Mouse (Mus musculus) frontal cortex, postnatal 10 days (tissue): ENCODE measurements around the gene Tnip2.

Experiments
- DNase-seq, 2 experiments: peaks; one replicate each; pipeline ENCODE4 v3.0.0; 2022; ENCODE audit warnings: low spot score in 2 of 2, mixed read lengths in 1 of 2

Tnip2 gene

DNA sequence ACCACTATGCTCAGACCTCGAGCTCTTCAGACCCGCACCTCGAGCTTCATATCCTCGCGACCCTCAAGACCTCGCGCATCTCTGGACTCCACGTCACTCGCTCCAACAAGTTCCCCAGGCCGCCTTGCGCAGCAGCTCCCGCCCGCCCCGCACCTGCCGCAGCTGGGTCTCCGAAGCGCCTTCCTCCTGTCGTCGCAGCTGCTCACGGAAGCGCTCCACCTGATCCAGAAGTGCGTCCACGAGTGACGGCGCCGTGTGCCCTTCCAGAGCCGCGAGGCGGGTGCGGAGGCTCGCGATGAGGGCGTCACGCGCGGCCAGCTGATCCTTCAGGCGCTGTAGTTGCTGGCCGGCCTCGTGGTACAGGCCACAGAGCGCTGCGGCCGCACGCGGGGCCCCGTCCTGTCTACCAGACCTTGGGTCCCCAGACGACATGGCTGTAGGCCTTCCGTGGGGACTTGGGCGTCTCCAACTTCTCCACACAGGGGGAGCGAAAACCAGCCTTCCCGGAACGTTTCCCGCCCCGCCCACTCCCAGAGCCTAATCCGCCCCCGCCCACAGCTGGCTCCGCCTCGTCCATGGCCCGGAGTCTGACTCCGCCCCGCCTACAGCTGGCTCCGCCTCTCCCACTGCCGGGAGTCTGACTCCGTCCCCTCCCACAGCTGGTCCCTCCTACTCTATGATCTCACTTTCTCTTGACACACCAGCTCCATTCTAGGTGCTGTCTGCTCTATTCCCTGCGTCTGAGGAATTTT, at the start of gene Tnip2:
Gene Tnip2 (minus strand): TSS at position 526 of the 752 bp plus-strand sequence.
- peak; percentile 88 to 90 for DNase-seq

DNA sequence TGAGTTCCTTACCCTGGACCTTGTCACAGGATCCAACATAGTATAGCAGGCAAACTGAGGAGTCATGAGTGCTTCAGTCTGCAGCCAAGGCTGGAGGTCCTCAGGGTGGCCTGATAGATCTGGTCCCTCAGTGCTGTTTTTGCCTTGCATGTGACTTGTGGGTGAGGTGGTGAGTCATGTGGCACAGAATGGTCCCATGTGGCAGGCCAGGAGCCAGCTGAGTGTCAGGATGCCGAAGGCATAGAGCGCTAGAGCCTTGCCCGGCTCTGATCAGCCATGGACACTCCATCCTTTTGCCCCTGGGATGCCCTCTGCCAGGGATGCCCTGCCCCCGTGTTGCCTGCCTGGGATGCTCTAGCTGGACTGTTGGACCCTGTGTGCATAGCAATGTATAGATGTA, 38.0 kb upstream of the Tnip2 start:
- DNase-seq: no peak

DNA sequence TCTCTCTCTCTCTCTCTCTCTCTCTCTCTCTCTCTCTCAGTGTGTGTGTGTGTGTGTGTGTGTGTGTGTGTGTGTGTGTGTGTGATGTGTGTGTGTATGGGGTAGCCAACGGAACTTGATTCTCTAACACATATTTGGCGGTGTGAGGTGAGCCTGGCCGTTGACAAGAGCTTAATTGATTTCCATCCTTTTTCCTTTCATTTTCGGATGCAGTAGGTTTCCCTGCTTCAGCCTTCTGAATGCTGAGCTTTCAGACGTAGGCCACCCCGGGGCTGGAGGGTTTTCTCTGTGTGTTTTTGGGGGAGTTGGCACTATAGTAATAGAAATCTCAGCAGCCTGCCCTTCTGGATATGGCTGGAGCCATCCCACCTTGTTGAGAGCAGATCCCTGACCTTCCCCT, 36.5 kb upstream of the Tnip2 start:
- no peak for DNase-seq

DNA sequence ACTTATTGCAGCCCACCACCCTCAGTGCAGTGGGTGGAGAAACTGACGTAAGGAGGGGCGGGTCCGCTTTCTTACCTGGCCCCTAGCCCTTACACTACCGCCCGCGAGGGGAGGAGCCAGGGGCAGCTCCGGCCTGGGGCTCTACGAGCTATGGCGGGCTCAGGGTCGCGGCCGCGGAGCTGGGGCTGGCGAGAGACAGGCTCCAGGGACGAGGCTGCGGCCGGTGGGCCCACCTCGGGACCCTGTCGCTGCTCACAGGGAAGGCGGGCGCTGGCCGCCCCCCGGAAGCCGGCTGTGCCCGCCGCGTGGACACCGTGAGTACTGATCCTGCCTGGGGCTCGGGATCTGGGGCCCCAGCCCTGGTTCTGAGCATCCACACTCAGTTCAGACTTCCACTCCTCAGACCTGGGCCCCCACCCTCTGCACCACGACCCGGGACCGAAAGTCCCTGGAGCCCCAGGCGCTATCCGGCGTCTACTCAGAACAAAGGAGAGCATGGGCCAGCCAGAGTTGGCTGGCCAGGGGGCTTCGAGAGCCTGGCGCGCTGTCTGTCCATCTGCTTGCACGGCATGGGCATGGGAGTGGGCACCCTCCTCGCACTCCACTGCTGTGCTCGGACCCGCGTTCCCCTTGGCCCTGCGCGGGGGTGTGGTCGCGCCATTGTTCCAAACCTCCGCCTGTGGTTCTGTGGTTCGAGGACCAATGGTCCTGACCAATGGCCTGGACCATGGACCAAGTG, 35.9 kb upstream of the Tnip2 start:
- DNase-seq: peak in 1 of 2 experiments; percentile 30

DNA sequence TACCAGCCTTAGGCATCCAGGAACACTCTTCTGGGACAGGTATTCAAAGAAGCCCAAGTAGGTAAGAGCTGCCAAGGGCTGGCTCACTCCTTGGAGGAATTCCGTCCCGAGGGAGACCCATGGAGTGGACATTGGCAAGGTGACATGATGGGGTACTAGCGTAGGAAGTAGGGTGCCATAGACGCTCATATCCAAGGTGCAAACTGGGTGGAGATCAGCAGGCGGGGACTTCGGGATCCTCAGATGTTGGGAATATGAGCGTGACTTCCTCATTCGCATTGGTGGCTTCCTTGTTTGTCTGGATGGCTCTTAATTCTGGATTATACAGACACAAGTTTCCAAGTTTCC, 35.3 kb upstream of the Tnip2 start:
- DNase-seq: no peak

DNA sequence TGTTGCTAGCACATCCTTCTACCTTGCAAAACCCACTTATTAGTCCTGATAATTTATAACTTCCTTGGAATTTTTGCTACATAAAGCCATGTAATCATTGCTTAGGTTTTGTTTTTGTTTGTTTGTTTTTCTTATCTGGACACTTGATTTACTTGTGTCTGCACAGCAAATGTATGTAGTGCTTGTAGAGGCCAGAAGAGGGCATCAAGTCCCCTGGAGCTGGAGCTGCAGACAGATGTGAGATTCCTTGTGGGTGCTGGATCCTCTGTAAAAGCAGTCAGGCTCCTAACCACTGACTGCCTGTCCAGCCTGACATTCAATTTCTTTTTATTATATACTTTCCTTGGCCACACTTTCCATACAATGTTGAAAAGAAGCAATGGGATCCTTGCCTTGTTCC, 33.6 kb upstream of the Tnip2 start:
- DNase-seq: no peak

DNA sequence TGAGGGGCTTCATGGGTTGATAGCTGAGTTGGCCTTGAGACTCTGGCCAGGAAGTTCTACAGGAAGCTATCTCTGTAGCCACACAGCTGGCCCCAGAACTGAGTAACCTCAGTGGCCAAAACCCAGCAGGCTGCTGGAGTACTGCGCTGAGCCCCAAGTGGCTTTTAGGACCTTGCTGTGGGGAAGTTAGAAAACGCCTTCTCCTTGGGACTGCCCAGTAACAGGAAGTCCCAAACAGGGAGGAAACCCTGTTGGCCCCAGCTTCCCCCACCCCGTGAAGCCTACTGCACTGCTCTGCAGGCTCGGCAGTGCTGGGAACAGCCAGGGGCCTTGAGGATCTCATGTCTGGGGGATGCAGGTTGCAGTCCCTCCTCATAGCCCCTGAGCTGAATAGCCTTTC, 29.3 kb upstream of the Tnip2 start:
- DNase-seq: no peak

DNA sequence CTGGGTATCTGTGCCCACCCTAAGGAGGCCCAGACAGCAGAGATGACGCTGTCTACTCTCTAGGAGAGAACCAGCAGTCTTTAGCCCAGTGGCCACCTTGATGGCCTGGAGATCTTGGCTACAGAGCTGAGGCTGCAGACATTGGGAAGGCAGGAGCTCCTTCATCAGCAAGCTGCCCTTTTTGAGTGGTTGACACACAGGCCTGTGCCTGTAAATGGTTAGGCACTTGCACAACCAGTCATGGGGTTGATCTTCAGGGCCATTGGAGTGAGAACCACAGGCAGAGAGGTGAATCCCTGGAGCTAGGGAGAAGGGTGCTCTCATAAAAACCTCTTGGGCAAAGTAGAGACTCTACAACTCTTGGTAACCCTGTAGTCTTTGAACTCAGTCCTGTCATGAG, 28.4 kb upstream of the Tnip2 start:
- no peak for DNase-seq

DNA sequence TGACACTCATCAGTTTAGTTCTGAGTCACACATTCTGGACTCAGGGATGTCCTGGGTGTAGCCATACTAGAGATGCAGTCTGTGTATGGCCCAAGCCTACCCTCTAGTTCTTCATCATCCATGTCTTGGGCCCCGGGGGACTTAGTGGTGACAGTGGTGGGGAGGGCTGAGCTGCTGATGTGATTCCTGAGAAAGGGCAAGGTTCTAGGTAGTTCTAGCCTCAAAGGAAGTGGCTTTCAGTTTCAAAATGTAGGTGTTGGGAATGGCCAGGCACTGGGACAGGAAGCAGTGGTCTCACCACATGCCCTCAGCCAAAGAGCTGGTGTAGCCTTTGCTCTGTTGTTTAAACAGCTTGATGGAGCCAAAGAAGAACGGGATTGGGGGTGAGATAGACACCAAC, 25.3 kb upstream of the Tnip2 start:
- no peak for DNase-seq

DNA sequence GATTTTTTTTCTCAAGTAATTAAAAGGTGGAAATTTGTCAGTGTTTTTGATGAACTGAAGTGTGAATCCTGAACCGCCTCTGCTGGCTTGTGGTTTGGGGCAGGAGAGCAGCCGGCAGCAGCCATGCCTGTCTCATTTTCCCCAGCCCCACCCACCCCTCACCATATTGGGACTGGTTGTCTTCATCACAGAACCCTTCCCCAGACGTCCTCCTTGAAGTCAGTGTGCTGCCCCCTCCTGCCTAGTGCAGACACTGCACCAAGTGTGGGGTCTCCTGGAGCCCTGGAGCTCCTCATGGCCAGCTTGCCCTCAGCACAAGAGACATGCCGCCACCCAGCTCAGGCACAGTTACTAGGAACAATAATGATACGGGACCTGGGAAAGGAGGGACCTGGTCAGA, 24.7 kb upstream of the Tnip2 start:
- DNase-seq: no peak

DNA sequence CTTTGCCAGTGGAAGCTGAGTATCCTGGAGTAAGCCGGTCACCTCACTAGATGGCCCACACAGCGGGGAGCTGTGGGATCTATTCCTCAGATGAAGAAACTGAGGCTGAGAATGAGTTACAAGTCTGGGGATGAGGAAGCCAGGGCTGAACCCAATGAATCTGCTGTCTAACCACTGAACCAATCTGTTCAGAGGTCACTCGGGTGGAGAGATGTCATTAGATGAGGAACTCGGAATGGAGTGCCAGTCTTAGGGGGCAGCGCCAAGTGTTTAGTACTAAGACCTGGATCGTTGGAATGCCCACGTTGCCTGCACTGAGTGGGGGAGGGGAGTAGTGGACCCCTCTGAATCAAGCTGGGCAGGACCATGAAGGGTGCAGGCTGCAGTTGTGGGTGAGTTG, 24.3 kb upstream of the Tnip2 start:
- no peak for DNase-seq

DNA sequence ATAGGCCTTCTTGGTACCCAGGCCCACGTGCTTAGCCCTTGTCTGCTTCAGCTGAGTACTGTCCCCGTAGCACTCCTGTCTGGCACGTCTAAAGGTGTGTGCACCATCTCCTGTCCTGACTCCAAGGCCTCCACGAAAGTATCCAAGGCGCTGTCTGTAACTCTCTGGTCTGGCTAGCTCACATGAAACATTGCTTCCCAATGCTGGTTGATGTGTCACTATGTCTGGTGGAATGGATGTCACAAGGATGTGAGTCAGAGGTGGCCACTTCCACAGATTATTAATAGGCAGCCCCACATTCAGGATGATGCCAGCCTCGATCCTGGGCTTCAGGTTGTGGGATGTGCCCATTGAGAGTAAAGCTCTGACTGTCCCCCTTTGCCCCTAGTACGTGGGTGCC, 22.0 kb upstream of the Tnip2 start:
- DNase-seq: no peak

DNA sequence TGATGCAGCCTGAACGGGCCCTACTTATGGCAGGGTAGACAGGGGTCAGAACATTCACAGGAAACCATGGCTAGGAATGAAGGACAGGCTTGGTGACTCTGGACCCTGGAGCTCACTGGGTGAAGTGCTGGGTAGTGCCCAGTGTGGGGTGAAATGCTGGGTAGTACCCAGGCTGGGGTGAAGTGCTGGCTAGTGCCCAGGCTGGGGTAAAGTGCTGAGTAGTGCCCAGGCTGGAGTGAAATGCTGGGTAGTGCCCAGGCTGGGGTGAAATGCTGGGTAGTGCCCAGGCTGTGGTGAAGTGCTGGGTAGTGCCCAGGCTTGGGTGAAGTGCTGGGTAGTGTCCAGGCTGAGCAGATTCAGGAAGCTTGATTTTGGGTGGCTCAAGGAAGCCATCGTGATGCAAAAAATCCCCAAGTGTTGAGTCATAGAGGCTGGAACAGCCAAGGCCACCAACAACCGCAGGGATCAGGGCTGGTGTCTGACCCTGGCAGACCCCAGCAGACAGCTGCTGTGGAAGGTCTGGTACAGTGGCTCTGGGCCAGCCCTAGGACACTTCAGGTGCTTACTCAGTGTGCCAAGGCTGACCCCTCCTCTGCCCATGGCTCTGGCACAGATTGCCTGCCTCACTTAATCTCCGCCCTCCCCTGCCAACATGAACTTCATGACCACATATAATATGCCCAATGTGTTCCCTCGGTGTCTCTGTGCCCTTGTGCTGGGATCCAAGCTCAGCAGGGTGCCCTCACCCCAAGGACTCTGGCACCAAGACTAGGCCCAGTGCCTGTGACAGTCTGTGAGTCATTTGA, 21.2 kb upstream of the Tnip2 start:
- DNase-seq: no peak

DNA sequence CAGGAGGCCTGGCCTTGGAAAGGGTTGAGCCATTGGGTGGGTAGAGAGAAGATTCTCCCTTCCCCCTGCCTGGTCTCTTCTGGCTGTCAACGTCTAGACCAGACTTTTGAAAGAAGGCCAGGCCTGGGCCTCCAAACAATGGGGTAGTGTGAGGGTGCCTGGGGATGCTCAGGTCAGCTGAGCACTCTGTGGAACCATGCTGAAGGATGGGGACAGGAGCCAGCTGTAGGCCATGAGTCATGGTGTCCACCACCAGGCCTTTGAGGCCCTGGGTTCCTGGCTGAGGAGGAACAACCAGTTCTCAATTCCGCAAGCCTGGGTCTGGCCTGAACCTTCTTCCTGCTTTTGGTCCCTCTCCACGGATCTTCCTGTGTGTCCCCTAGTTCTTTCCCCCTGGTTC, 20.0 kb upstream of the Tnip2 start:
- no peak for DNase-seq

DNA sequence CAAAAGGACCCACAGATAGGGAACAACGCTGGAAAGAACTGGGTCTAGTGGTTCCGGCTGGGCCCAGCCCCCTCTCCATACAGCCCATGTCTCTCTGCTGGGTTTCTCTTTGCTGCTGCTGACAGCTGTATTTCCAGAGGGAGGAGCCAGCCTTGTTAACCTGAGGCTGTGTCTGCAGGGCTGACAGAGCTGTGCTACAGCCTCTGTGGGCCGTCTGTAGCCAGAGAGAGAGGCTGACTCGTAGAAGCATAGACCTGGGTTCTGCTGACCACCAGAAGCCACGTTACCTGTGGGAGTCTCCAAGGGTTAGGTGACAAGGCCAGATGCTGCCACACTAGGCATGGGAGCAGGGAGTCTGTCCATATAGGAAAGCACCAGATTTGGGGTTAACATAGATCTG, 19.3 kb upstream of the Tnip2 start:
- no peak for DNase-seq

DNA sequence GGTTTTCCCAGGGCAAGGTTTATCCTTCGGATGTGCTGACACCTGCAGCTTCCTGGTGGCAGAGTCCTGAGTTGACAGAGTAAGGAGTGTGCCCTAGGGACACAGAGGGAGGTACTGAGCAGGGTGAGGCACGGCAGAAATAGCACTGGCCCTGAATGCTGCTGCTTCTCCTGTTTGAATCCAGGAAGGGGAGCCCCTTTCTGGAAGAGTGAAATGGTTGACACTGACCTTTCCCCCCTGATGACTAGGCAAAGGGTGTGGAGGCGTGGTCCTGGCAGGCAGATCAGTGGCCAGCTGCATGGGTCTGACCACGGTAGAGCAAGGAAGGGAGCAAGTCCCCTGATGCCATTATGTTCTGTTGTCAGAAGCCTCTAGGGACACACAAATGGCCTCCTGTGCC, 16.9 kb upstream of the Tnip2 start:
- DNase-seq: no peak

DNA sequence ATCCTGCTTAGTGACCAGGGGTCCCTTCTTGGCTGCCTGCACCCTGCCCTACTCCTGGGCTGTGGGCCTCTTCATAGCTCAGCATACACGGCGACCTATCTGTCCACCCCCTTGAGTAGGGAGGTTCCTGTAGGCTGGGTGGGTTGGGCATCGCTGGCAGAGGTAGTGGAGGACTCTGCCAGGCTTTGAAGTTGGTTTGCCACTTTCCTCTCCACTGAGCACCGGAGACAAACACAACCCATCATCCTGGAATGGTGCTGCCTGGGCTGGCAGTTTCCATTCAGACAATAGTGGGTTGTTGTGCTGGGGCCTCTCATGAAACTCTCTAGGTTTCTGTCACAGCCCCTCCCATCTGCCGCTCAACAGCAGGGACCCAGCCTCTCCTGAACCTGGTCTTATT, 16.3 kb upstream of the Tnip2 start:
- no peak for DNase-seq

DNA sequence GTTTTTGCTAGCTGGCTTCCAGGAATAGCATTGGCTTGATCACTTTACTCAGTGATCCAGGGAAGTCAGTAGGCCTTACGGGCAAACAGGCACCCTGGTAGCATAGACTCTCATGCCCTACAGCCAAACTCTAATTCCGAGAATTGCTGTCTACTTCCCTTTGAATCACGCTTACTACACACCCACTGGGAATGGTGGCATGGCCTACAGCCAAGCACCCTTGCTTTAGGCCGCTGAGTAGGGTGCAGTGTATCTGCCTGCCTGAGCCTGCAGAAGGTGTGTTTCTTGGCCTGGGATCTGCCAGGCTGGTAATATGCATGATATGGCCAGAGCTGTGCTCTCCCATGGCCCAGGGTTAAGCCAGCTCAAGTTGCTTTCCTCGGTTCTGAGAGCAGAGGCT, 14.9 kb upstream of the Tnip2 start:
- no peak for DNase-seq

DNA sequence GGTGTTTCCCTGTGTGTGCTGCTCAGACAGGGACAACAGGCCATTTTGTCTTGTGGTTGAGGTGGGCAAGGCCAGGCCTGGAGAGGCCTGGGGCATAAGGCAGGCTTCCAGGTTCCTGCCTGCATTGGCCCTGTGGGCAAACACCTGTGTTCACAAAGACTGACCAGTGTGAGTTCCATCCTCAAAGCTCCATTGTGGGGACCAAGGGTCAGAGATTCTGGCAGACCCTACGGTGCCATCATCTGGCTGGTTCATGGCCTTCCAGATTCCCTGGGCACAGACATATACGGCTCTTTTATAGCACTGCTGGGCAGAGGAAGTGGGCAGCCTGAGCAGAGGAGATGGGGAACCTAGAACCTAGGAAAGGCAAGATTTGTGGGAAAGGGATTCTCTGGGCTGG, 13.6 kb upstream of the Tnip2 start:
- DNase-seq: no peak

DNA sequence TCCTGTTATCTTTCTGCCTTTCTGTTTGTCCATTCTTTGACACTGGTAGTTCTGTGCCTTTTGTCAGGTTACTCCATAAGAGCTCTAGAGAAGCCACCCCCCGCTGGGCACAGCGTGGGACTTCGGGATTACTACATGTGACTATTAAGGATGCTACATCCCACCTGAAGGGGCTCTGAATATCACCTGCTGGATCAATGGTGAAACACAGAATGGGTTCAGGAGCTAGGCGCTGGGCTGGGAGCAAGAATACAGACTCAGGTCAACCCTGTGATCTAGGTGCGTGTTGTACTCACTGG, 12.6 kb upstream of the Tnip2 start:
- DNase-seq: no peak

DNA sequence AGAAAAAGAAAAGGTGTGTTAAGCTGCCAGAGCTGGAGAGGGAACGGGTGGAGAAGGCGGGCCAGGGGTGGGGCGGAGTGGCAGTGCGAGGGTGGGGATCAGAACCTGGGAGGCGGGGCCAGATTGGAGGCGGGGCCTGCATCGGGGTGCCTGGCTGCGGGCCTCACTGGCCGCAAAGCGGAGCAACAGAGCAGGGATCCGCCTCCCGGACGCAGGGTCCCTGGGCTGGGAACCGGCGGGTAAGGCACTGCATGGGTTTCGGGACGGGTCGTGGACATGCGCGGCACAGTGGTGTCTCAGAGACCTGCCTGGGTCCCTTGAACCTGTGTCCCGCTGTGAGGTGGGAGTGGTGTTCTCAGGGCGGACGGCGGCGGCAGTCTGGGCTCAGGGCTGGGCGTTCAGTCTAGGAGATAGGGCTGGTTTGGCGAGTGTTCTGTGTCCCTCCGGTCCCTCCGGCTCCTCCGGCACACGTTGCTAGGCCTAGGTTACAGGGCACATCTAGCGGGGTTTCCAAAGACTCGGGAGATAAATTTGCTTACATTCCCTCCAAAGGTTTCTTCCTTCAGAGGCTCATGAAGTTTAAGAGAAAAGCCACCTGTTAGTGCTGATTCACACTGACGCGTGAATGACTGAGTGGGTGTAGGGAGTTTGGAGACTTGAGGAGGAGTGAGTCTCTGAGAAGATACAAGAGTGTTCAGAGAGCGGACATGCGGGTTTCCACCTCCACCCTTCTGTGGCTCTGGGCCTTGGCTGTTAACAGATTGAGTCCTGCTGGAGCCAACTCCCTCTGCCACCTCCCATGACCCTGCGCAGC, 12.1 kb upstream of the Tnip2 start, which contains the start of gene Sh3bp2:
Gene Sh3bp2 (plus strand): TSS at position 176 of the 814 bp plus-strand sequence.
- DNase-seq: peak; percentile 63 to 83

DNA sequence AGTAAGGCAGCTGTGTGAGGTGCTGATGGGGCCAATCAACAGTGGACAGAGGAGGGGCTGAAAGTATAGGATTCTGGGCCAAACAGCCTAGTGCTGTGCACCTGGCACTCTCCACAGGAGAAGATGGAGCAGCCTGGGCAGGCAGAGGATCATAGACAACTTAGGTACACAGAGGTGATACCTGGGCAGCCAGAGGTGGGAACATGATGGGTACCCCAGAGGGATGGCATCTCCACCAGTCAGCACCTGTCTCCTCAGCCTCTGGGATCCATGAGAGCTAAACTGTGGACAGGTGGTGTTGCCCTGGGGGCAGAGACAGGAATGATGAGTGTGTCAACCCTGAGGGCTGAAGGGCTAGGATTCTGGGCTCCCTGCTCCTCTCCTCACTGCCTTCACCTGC, 10.7 kb upstream of the Tnip2 start:
- no peak for DNase-seq
